Mouse (Mus musculus) lung, adult 2 months (tissue): ENCODE results near the gene Cyp2s1.

Experiments
- CTCF ChIP-seq: fragments of 200-500 bp; IDR thresholded peaks from 2 replicates; pipeline ENCODE4 v1.5.1; 2011; ENCODE audit warnings: mild to moderate bottlenecking, low read length, control low read depth; ENCODE audit not compliant: insufficient read depth
- POLR2A ChIP-seq: fragments of 200-500 bp; IDR thresholded peaks from 2 replicates; pipeline ENCODE4 v1.6.1; 2011; ENCODE audit warnings: low read depth, mild to moderate bottlenecking, control low read depth, low read length, borderline replicate concordance; ENCODE audit errors: extremely low read depth

DNA sequence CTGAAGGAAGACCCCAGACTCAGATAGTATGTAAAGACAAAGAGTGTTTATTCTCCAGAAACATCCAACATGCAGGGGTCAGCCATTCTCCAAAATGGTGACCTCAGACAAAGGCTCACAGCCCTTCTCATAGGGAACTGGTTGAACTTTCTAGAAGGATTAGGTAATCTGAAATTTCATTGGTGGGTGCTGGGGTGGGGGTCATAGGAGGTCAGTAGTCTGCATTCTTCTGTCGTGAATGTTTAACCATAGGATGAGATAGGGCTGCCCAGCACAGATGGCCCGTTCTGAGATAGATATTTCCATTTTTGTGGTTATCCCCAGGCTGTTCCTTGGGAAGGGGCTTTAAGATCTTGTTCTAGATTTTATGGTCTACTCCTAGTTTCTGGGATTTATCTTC lies 45.7 kb upstream of the Cyp2s1 start:
- TF ChIP-seq POLR2A, result no peak
- TF ChIP-seq CTCF, result no peak
